Mouse (Mus musculus) lung, embryonic 16.5 days (tissue): ENCODE measurements around the gene A630095N17Rik. TPM values are rescaled to one million over a fixed set of nuclear protein-coding genes. Genes with fewer than 3 reads are reported as not detected.

Experiments
- ATAC-seq: fragments of 200-750 bp; cut with Nextera tagmentation; 2 replicates; pipeline ENCODE4 v1.8.0; 2017; ENCODE audit warnings: low read depth, mild to moderate bottlenecking, moderate library complexity
- H3K27ac ChIP-seq: fragments of 300-500 bp; sonication (generic); 2 replicates; pipeline ENCODE4 v1.5.1; 2014; ENCODE audit warnings: mild to moderate bottlenecking, control low read depth, low read length
- H3K27me3 ChIP-seq: fragments of 300-500 bp; sonication (generic); 2 replicates; pipeline ENCODE4 v1.6.1; 2014; ENCODE audit warnings: low read depth, low read length, mixed read lengths; ENCODE audit not compliant: control insufficient read depth, insufficient read depth
- H3K36me3 ChIP-seq: fragments of 300-500 bp; sonication (generic); 2 replicates; pipeline ENCODE4 v1.6.1; 2014; ENCODE audit warnings: low read length; ENCODE audit not compliant: control insufficient read depth, insufficient read depth
- H3K4me1 ChIP-seq: fragments of 300-500 bp; sonication (generic); replicated peaks from 2 replicates; pipeline ENCODE4 v1.6.1; 2014; ENCODE audit warnings: low read length, mixed read lengths; ENCODE audit not compliant: control insufficient read depth, insufficient read depth
- H3K4me2 ChIP-seq: fragments of 300-500 bp; sonication (generic); 2 replicates; pipeline ENCODE4 v1.6.1; 2014; ENCODE audit warnings: low read depth, low read length, control low read depth
- H3K4me3 ChIP-seq: fragments of 300-500 bp; sonication (generic); 2 replicates; pipeline ENCODE4 v1.5.1; 2014; ENCODE audit warnings: mild to moderate bottlenecking, low read length, control low read depth
- H3K9ac ChIP-seq: fragments of 300-500 bp; sonication (generic); 2 replicates; pipeline ENCODE4 v1.6.1; 2014; ENCODE audit warnings: low read length, control low read depth
- H3K9me3 ChIP-seq: fragments of 300-500 bp; sonication (generic); 2 replicates; pipeline ENCODE4 v1.6.1; 2016; ENCODE audit warnings: low read length; ENCODE audit not compliant: control insufficient read depth
- WGBS: fragments of 180-500 bp; shearing (Covaris S2); extraction: QIAGEN DNeasy Blood & Tissue Kit; methylation state at CpG from one replicate; pipeline ENCODE4 v1.1.7; 2014; 5-methylcytosine and 5-hydroxymethylcytosine counted together
- polyA plus RNA-seq: library from polyadenylated mRNA; unstranded; fragments of >200 nt; fragmentation: Nextera tagmentation; extraction: Ambion mirVana; gene quantifications from 2 replicates; pipeline ENCODE4 v1.2.1, GENCODE M21; 2015

A630095N17Rik gene
- polyA plus RNA-seq, 1 experiment from 2014 or later = not detected

DNA sequence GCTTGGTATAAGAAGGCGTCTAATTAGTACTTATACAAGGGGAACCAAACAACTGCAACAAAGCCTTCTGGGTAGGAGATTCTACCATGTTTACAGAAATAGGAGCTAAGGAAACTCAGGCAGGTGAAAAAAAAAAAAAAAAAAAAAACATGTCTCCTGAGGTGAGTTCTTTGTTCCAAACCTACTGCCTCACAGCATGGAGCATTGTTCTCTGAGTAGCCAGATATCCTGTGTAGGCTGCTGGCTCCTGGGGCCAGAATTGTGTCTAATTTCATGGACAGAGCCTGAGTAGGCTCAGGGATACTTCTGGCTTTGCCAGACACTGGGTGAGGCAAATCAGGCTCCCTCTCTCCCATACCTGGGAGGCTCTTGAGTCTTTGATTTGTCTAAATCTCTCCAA lies 4.2 kb downstream of the A630095N17Rik start:
- Histone ChIP-seq H3K27ac (no peak overlapping the region), H3K9ac (no peak overlapping the region), H3K9me3 (no peaks in the 10 kb centered on the region), H3K36me3 (no peaks in the 10 kb centered on the region), H3K27me3 (no peaks in the 10 kb centered on the region), H3K4me2 (no peak overlapping the region), H3K4me1 (no peaks in the 10 kb centered on the region), H3K4me3 (no peak overlapping the region)
- no peak for ATAC-seq
- 89% methylated on average over 1 of the region's 1 CpGs for WGBS

GRCm38 (mm10) chr1:75226138-75226537 lies 5.8 kb downstream of the A630095N17Rik start:
- H3K9me3 ChIP-seq = no peaks in the 10 kb centered on the region
- H3K4me3 ChIP-seq = no peak overlapping the region
- H3K9ac ChIP-seq = no peak overlapping the region
- H3K4me1 ChIP-seq = no peaks in the 10 kb centered on the region
- H3K4me2 ChIP-seq = no peak overlapping the region
- no peaks in the 10 kb centered on the region; the same call in 1 of the 2 replicates for H3K27me3 ChIP-seq
- H3K36me3 ChIP-seq = no peaks in the 10 kb centered on the region
- no peak overlapping the region for H3K27ac ChIP-seq
- WGBS = 48% methylated on average over 2 of the region's 2 CpGs
- ATAC-seq = no peak

DNA sequence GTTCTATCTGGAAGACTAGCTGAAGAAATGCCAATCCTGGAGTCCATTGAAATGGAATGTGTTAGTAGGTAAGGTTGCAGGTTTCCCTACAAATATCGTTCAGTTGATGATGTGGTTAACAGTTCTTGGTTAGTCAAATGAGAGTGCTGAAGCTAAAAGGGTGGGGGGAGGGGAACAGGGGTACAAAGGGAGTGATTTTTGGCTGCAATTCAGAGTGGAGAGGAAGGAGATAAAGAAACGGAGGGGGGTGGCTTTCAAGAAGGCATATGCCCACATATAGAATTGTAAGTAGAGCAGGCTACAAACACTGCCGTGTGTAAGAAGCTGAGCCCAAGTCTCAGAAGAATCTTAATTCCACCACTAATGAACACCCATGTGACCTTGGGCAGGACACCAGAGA lies 6.4 kb downstream of the A630095N17Rik start:
- H3K27me3 ChIP-seq = peaks cover 3% of the 10 kb centered on the region; the same call in 1 of the 2 replicates
- H3K4me1 ChIP-seq = no peaks in the 10 kb centered on the region
- ATAC-seq = no peak
- no peaks in the 10 kb centered on the region for H3K9me3 ChIP-seq
- 41% methylated on average over 3 of the region's 3 CpGs for WGBS
- no peak overlapping the region for H3K9ac ChIP-seq
- no peaks in the 10 kb centered on the region for H3K36me3 ChIP-seq
- H3K27ac ChIP-seq = no peak overlapping the region
- no peak overlapping the region for H3K4me2 ChIP-seq
- H3K4me3 ChIP-seq = no peak overlapping the region

DNA sequence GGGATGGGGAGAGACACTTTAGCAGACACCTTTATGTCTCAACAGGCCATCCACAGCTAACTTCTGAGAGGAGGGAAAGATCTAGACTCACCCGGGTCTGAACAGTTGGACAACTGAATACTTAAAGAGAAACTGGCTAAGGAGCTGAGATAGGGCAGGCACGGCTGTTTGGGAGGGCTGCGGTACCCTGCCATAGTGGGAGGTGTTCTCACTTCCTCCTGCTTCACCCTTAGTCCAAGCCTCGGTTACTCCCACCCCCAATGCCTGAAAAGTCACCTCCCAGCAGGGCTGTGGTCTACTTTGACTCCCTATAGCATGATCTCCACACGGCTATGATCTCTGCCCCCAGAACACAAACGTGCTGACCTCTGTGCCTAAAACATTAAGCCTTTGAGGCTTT lies 8.4 kb downstream of the A630095N17Rik start:
- ATAC-seq = no peak
- no peak overlapping the region for H3K4me3 ChIP-seq
- 57% methylated on average over 6 of the region's 6 CpGs for WGBS
- H3K9me3 ChIP-seq = no peaks in the 10 kb centered on the region
- H3K4me1 ChIP-seq = peaks cover 8% of the 10 kb centered on the region
- H3K9ac ChIP-seq = no peak overlapping the region
- no peak overlapping the region for H3K4me2 ChIP-seq
- peaks cover 19% of the 10 kb centered on the region for H3K27me3 ChIP-seq
- no peak overlapping the region for H3K27ac ChIP-seq
- no peaks in the 10 kb centered on the region for H3K36me3 ChIP-seq

GRCm38 (mm10) chr1:75222926-75223325 lies 9.0 kb downstream of the A630095N17Rik start:
- Histone ChIP-seq H3K27me3 (peaks cover 25% of the 10 kb centered on the region), H3K27ac (no peak overlapping the region), H3K4me3 (no peak overlapping the region), H3K4me1 (peaks cover 9% of the 10 kb centered on the region), H3K9me3 (no peaks in the 10 kb centered on the region), H3K36me3 (no peaks in the 10 kb centered on the region), H3K9ac (no peak overlapping the region), H3K4me2 (no peak overlapping the region)
- no peak for ATAC-seq
- 67% methylated on average over 6 of the region's 6 CpGs for WGBS

- ATAC-seq = no peak
- Histone ChIP-seq H3K9ac (no peak overlapping the region), H3K9me3 (no peaks in the 10 kb centered on the region), H3K27ac (no peak overlapping the region), H3K36me3 (no peaks in the 10 kb centered on the region), H3K27me3 (peaks cover 29% of the 10 kb centered on the region), H3K4me1 (peaks cover 9% of the 10 kb centered on the region), H3K4me3 (no peak overlapping the region), H3K4me2 (no peak overlapping the region)
- 69% methylated on average over 3 of the region's 3 CpGs for WGBS
These were observed 10.4 kb downstream of the A630095N17Rik start for GRCm38 (mm10) chr1:75221538-75221937.

DNA sequence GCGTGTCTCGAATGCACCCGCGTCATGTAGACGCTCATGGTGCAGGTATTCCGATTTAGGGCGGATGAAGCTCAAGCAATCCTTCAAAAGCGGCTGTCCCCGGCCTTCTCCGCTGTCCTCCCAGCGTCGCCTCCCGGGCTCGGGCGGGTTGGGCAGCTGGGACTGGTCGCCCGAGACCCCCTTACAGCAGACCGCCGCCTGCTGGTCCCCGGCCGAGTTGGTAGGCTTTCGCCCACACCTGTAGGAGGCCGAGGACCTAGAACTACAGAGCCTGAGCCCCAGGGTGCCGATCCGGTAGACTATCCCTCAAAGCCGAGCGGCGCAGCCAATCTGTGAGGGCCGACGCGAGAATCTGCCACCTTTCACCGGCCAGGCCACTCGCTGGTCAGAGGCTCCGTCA lies 12.4 kb downstream of the A630095N17Rik start, which contains the start of gene Tuba4a:
Tuba4a (minus strand) TSS at position 335 of the 400 bp plus-strand sequence.
- H3K9ac ChIP-seq = peak within 1 kb of the TSS; percentile 72
- peak within 1 kb of the TSS; percentile 52 for H3K27ac ChIP-seq
- peaks cover 29% of the 10 kb centered on the region for H3K27me3 ChIP-seq
- WGBS = under 1% methylated on average over 34 of the region's 34 CpGs
- H3K9me3 ChIP-seq = no peaks in the 10 kb centered on the region
- peak within 1 kb of the TSS; percentile 97 for H3K4me2 ChIP-seq
- peak; percentile 59 for ATAC-seq
- H3K36me3 ChIP-seq = peaks cover 3% of the 10 kb centered on the region
- H3K4me3 ChIP-seq = peak within 1 kb of the TSS; percentile 54
- H3K4me1 ChIP-seq = peaks cover 9% of the 10 kb centered on the region

- peak overlapping the region; percentile 54 for H3K4me3 ChIP-seq
- H3K27ac ChIP-seq = no peak overlapping the region
- ATAC-seq = peak; percentile 94
- WGBS = 0% methylated on average over 24 of the region's 24 CpGs
- peaks cover 29% of the 10 kb centered on the region for H3K27me3 ChIP-seq
- peak overlapping the region; percentile 72 for H3K9ac ChIP-seq
- H3K4me1 ChIP-seq = peaks cover 12% of the 10 kb centered on the region
- peak overlapping the region; percentile 97 for H3K4me2 ChIP-seq
- no peaks in the 10 kb centered on the region for H3K9me3 ChIP-seq
- peaks cover 4% of the 10 kb centered on the region for H3K36me3 ChIP-seq
These were observed 12.8 kb downstream of the A630095N17Rik start for GRCm38 (mm10) chr1:75219078-75219477.

DNA sequence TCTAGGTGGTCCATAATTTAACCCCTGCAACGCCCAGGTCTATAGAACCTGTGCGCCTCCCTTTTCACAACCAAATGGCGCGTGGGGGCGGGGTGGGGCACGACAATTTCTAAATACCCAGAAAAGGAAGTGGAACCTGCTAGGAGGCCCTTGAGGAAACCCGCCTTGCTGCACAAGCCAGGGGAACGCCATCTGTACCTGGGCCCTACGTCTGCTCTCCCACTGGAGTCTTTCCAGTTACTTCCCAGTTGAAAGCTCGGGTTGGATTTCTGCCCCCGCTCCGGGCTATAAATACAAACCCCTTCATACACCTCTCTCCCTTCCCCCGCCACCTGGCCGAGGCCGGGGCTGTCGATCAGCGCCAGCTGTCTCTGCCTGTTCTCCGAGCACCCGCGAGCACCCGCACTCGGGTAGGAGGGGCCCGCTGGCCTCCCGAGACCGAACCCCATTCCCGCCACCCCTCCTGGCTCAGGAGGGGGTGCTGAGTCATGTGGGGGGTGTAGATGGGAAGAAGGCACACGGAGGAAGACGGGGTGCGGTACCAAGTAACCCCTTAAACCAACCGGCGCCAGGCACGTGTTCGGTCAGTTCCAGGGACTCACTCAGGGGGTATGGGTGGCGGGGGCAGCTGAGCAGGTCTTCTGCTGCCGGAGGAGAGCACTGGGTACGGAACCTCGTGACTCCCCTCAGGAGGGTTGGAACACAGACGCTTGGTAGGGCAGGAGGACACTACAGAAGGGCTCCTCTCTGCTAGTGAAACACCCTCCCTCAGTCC lies 13.5 kb downstream of the A630095N17Rik start:
- H3K27me3 ChIP-seq = peaks cover 29% of the 10 kb centered on the region
- peak; percentile 63 for ATAC-seq
- H3K36me3 ChIP-seq = peaks cover 7% of the 10 kb centered on the region
- H3K9me3 ChIP-seq = no peaks in the 10 kb centered on the region
- H3K4me1 ChIP-seq = peaks cover 12% of the 10 kb centered on the region
- H3K4me3 ChIP-seq = peak overlapping the region; percentile 54
- WGBS = under 1% methylated on average over 38 of the region's 38 CpGs
- H3K9ac ChIP-seq = peak overlapping the region; percentile 63
- H3K27ac ChIP-seq = peak overlapping the region; percentile 52
- peak overlapping the region; percentile 97 for H3K4me2 ChIP-seq
